Mouse (Mus musculus): ENCODE results near the gene Cnbd2.

DNA sequence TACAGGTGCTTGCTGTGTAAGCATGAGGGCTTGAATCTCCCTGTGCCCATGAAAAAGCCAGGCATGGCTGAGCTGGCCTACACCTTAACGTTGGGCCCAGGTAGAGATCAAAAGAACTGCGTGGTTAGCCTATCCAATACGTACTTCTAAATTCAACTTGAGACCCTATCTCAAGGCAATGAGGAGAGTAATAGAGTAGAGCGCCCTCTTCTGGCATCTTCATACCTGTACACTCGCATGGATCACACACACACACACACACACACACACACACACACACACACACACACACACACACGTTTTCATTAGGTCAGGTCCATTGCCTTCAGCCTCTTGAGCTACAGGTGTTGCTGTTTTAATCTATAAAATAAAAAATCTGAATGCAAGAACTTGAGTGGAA, 2.7 kb downstream of the Cnbd2 start:
- no peak for TF ChIP-seq POLR2A (IDR thresholded peaks at IDR 0.05; ENCODE audit: borderline replicate concordance, extremely low read depth, insufficient read depth, insufficient read length, poor library complexity, severe bottlenecking)
- no peak for TF ChIP-seq CTCF (IDR thresholded peaks at IDR 0.05; ENCODE audit: borderline replicate concordance, extremely low read depth, insufficient read depth, insufficient read length)
